Mouse (Mus musculus) megakaryocyte-erythroid progenitor cell, adult 5 weeks (primary cell): ENCODE results near the gene Ccdc9b. TPM values are rescaled to one million over a fixed set of nuclear protein-coding genes. Genes with fewer than 3 reads are reported as not detected.

ENCODE experiments used
- polyA plus RNA-seq: library from polyadenylated mRNA; stranded (reverse); fragments of >175 nt; gene quantifications from 2 replicates; pipeline ENCODE4 v1.2.3, GENCODE M21; 2012

Gene Ccdc9b
- 0.35 and 0.38 TPM in 2 replicates for polyA plus RNA-seq

DNA sequence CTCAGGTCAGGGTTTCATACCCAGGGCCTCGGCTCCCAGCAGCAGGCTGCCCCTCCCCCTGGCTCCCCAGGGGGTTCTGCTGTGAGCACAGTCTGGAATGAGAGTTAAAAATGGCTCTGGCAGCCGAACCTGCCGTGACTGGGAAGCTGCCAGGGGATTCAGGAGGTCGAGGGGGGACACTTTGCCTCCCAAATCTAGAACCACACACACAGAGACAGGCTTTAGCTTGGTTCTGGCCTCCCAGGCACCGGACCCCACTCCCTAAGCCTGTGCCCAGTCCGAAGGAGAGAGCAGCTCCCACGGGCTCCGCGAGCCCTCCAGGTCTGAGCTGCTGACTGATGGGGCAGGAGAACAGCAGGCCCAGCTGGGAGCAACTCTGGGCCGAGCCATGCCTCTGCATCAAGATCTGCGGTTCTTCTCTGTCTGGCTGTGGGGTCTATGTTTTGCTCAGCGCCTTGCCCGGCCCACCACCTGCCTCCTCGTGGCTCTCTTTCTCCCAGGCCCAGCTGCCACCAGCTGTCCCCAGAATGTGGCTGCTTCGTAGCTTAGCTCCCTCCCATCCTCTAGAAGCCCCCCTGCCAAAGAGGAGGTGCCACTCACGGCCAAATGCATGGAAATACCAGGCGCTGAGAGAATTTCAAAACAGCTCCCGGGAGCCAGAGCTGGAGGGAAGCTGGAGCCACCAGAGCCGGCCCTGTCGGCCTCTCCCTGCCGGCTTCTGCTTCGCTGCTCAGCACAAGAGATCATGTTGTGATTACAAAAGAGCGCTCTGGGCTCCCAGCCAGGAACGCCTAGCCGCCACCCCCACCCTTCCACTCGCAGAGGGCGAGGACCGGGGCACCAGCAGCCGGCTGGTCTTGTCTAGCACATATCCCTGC is at the start of gene Ccdc9b:
Ccdc9b (minus strand) TSS at position 756 of the 878 bp plus-strand sequence.

DNA sequence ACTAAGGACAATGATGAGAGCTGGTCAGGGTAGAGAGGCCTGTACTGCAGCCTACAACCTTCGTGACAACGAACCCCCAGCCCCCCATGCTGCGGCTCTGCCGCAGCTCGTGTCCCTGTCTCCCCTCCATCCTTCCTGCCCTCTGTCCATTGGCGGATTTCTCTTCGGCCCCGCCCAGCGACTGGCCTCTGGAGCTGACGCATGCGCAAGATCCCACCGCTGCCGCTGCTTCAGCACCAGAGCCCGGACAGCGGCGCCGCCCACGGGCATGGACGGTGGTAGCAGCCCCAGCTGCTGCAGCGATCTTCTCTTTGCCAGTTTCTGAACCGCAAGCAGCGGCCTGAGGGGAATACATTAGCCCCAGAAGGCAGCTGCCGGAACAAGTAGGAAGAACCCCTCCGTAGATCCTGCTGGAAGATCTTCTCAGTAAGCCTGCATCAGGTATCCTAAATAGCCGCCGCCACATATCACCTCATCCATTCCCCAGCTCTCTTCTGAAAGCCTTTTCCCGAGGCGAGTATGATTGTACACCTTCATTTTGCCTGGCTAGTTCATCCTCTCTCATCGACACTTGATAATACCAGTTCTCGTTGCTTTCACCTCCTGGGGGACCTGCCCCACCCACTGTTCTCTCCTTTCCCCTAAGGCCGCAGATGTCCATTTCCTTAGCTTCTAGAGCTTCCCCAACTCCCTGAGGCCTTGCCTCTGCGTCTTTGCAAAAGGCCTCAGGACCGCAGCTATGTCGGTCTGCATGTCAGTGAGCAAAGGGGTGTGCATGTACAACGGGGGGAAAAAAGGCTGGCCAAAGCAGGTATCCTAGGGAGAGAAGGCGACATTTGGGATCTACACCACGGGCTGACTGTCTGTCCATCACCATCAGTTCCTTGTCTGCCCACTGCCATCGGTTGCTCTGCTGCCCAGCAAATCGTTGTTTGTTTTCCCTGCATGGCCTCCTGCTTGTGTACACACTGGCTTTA is 17.3 kb upstream of the Ccdc9b start, which contains the start of gene Disp2:
Disp2 (plus strand) TSS at position 216 of the 977 bp plus-strand sequence.

DNA sequence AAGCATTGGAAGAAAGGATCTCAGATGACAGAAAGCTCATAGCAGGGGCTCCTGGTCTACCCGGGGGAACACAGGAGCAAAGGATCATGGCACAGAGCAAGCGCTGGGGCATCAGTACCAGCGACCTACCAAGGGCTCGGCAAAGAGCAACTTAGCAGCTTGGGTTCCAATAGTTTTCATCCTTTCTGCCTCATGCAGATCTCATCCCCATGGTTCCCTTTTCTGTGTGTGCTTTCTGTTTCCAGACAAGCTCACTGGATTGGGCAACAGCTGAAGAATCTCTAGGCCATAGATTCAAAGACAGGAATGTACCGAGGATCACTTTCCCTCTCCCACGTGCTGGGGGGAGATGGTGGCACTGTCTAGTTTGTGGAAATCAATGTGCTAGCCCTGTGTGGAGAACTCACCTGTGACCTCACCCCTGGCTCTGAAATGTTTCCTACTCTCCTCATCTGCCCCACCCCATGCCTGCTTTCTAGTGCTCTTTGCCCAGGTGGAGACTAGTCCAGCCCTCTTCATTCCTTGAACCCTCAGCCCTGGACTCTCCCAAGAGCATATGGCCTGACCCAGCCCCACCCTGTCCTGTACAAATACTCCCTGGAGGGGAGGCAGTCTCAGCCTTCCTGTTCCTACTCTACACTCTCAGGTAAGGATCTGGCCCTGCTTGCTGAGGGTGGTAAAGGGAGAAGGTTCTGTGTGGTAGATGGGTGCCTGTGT is 9.9 kb upstream of the Ccdc9b start, which contains the start of gene Phgr1:
Phgr1 (plus strand) TSS at position 612 of the 717 bp plus-strand sequence.

DNA sequence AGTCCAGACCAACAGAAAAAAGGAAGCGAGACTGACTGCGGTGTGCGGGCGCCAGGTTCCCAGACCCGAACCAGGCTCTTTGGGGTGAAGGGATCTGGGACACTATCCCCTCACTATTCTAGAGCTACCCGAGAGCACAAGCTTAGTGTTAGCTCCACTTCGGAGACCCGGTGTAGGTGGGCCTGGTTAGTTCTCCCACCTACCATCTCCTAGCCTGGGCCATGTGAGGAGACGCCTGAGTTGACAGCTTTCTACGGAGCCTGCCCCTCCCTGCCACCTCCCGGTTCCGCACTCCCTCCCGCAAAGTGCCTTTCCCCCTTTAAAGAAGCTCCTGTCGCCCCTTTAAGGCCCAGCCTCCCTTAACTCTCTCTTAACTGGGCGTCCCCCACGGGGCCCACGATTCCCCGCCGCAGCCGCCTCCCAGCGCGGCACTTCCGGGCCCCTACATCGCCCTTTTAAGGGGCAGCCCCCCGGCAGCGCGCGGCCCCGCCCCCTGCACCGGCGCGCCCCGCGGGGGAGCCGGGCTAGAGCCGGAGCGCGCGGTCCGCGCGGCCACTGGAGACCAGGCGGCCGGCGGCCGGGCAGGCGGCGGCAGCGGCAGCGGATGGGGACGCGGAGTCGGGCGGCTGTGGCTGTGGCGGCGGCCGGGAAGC is 17.1 kb downstream of the Ccdc9b start, which contains the start of gene Inafm2:
Inafm2 (plus strand) TSS at position 527 of the 653 bp plus-strand sequence.

DNA sequence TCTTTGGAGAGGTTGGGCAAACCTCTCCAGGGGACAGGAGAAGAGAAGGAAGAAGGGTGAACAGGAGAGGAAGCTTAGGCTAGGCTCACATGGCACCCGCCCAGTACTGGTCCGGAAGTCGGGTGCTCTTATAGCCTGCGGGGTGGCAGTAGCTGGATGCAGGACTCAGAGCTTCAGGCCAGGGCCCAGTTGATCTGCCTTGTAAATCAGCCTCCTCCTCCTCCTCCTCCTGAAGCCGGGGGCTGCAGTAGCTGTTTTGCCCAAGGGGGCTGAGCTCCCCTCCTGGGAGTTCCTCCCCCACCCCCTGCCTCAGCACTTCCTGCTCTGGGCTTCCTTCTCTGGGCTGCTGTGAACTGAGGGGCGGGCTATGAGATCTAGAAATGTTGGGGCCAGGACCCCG is 34.1 kb downstream of the Ccdc9b start, which contains the start of gene Plcb2:
Plcb2 (minus strand) TSS at position 102 of the 400 bp plus-strand sequence.

Other genes starting within 250 kb of the Ccdc9b start
- gene Bmf, start 213.0 kb downstream of the Ccdc9b start, polyA plus RNA-seq, result 2.5 and 12.5 TPM in 2 replicates
- gene Bub1b, start 164.4 kb downstream of the Ccdc9b start, polyA plus RNA-seq, result 13.7 and 14.8 TPM in 2 replicates
- 1.2 and 1.9 TPM in 2 replicates for gene Pak6, start 99.4 kb downstream of the Ccdc9b start, polyA plus RNA-seq
- gene Ankrd63, start 58.7 kb downstream of the Ccdc9b start, polyA plus RNA-seq, result 0.72 and 2.2 TPM in 2 replicates
- 96.3 and 125 TPM in 2 replicates for gene Plcb2, start 34.2 kb downstream of the Ccdc9b start, polyA plus RNA-seq
- 39.8 and 40.6 TPM in 2 replicates for gene Inafm2, start 16.9 kb downstream of the Ccdc9b start, polyA plus RNA-seq
- not detected in 2 replicates for gene Phgr1, start 10.1 kb upstream of the Ccdc9b start, polyA plus RNA-seq
- 0.04 and 0.06 TPM in 2 replicates for gene Disp2, start 17.1 kb upstream of the Ccdc9b start, polyA plus RNA-seq
- gene Knstrn, start 51.3 kb upstream of the Ccdc9b start, polyA plus RNA-seq, result 96.3 and 140 TPM in 2 replicates
- 24.7 and 27.6 TPM in 2 replicates for gene Ivd, start 99.3 kb upstream of the Ccdc9b start, polyA plus RNA-seq
- gene Bahd1, start 137.7 kb upstream of the Ccdc9b start, polyA plus RNA-seq, result 35.3 and 39.5 TPM in 2 replicates
- gene Chst14, start 163.8 kb upstream of the Ccdc9b start, polyA plus RNA-seq, result 6.7 and 12.2 TPM in 2 replicates